Mouse (Mus musculus): Measurements from ENCODE around the gene Adk. TPM values are rescaled to one million over a fixed set of nuclear protein-coding genes. Genes with fewer than 3 reads are reported as not detected.

The Adk gene
- polyA plus RNA-seq, 1 experiment from 2014 or later, result 197 TPM

DNA sequence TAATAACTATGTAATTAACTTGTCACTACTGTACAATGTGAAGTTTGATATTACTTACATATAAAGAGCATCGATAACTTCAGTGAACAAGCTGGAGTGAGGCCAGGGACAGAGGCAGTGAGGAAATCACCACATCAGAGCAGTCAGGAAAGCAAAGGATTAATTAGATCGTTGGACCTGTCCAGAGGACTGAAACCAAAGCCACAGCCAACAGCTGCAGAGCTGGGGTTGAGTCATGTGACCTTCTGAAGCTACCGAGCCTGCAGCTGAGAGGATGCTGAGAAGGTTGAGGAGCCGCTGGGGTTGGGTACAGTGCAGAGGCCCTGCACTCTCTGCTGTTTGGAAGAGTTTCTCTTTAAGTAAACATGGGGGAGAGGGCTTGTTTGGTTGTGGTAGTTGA lies 387.4 kb downstream of the Adk start:
- H3K27ac ChIP-seq (replicated peaks), result no peak overlapping the region
- no peak overlapping the region for H3K9ac ChIP-seq
- H3K4me3 ChIP-seq (replicated peaks), result no peak overlapping the region
- no peaks in the 10 kb centered on the region for H3K27me3 ChIP-seq
- 43% methylated on average over 4 of the region's 4 CpGs for WGBS (ENCODE audit: insufficient replicate concordance)
- no peaks in the 10 kb centered on the region for H3K9me3 ChIP-seq (replicated peaks)
- 0 out of 2 replicates have a peak, but pooled peaks cover 8% of the 10 kb centered on the region for H3K36me3 ChIP-seq (replicated peaks)
- no peak overlapping the region for H3K4me2 ChIP-seq
- no peak for ATAC-seq (ENCODE audit: insufficient read depth)
- H3K4me1 ChIP-seq (replicated peaks), result no peaks in the 10 kb centered on the region

DNA sequence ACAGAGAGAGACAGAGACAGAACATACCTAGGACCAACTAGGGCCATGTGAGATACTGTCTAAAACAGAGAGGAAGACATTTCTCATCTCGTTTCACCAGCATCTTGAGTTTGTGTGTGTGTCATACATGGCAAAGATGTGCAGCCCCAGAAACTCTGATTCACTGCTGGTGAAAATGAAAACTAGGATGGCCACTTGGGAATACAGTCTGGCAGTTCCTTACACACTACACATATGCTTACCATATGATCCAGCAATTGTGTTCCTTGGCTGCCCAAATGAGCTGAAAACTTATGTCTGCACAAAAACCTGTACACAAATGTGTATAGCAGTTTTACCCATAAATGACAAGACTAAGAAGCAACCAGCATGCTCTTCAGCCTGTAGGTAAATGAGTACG lies 388.2 kb downstream of the Adk start:
- Histone ChIP-seq H3K4me3 (replicated peaks) (no peak overlapping the region), H3K9me3 (replicated peaks) (no peaks in the 10 kb centered on the region), H3K4me1 (replicated peaks) (no peaks in the 10 kb centered on the region), H3K9ac (no peak overlapping the region), H3K4me2 (no peak overlapping the region), H3K36me3 (replicated peaks) (0 out of 2 replicates have a peak, but pooled peaks cover 8% of the 10 kb centered on the region), H3K27ac (replicated peaks) (no peak overlapping the region), H3K27me3 (no peaks in the 10 kb centered on the region)
- no peak for ATAC-seq (ENCODE audit: insufficient read depth)
- WGBS (ENCODE audit: insufficient replicate concordance), result 75% methylated on average over 2 of the region's 2 CpGs

DNA sequence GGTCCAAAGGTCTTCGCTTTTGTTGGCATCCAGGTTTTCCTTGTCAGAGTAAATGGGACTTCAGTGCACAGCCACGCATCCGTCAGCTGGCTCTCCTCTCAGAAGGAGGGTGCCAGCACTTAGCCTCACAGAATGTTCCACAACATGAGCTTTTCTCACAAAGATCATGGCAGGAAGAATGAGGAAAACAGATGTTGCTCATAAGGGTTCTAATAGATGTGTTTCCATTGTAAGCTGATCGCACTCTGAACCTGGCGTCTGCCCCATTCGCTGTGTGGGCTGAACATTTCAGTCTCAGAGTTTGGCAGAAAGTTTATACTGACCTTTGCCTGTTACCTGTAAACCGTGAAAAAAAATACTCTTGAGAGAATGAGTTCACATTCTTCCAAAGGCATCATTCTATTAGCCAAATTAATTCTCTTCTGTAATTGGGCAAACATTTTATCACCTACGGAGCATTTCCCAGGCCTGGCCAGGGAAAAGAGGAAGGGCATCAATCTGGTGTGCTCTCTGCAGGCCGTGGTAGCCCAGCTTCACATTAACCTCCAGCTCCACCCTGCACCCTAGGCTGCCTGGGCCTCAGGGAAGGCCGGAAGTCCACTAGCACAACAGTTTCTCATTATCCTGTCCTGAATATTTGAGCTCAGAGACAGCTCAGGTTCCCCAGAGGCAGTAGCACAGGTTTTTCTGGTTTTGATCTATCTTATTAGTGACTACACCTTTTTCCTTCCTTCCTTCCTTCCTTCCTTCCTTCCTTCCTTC lies 389.6 kb downstream of the Adk start:
- Histone ChIP-seq H3K9ac (no peak overlapping the region), H3K9me3 (replicated peaks) (no peaks in the 10 kb centered on the region), H3K36me3 (replicated peaks) (0 out of 2 replicates have a peak, but pooled peaks cover 8% of the 10 kb centered on the region), H3K4me3 (replicated peaks) (no peak overlapping the region), H3K4me2 (no peak overlapping the region), H3K4me1 (replicated peaks) (no peaks in the 10 kb centered on the region), H3K27me3 (no peaks in the 10 kb centered on the region), H3K27ac (replicated peaks) (no peak overlapping the region)
- 73% methylated on average over 10 of the region's 10 CpGs for WGBS (ENCODE audit: insufficient replicate concordance)
- no peak for ATAC-seq (ENCODE audit: insufficient read depth)

DNA sequence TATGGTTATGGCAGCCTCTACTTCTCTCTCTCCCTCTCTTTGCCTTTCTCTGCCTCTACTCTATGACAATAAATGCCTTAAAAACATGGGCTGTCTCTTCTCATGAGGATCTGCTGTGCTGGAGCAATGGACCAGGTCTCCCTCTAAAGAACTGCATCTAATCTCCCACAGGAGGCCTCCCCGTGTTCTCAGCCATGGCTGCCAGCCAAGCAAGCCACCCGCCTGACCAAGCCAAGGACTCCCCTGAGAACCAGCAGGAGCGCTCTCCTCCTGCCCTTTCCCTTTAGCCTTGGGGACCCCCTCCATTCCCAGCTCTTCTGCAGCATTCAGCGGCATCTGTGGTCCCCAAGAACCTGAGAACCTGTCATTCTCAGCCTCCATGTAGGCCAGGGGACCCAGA lies 400.2 kb downstream of the Adk start:
- Histone ChIP-seq H3K27ac (replicated peaks) (no peak overlapping the region), H3K4me3 (replicated peaks) (no peak overlapping the region), H3K27me3 (no peaks in the 10 kb centered on the region), H3K4me1 (replicated peaks) (0 out of 2 replicates have a peak, but pooled peaks cover 6% of the 10 kb centered on the region), H3K9me3 (replicated peaks) (no peaks in the 10 kb centered on the region), H3K36me3 (replicated peaks) (peaks cover 9% of the 10 kb centered on the region; the same call in 1 of the 2 replicates), H3K4me2 (no peak overlapping the region), H3K9ac (no peak overlapping the region)
- WGBS (ENCODE audit: insufficient replicate concordance), result 74% methylated on average over 4 of the region's 4 CpGs
- ATAC-seq (ENCODE audit: insufficient read depth), result no peak

DNA sequence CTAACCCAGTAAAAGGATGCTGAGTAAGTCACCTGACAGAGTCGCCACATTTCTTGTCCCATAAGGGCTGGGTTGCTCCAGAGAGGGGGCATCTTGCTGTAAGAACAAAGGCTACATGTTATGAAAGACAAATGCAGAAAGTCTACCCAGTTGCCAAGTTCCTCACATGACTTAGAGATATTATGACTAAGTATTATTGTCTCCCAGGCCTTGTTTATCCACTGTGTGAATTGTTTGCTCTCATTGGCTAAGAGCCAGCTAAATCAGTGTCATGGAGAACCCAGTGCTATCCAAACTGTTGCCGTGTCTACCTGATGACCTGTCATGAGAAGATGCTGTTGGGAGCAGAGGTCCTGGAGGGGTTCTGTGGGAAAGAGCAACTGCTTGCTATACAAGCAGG lies 401.5 kb downstream of the Adk start:
- no peak overlapping the region for H3K4me2 ChIP-seq
- 61% methylated on average over 2 of the region's 2 CpGs for WGBS (ENCODE audit: insufficient replicate concordance)
- no peak overlapping the region for H3K9ac ChIP-seq
- no peaks in the 10 kb centered on the region for H3K9me3 ChIP-seq (replicated peaks)
- H3K27me3 ChIP-seq, result no peaks in the 10 kb centered on the region
- 0 out of 2 replicates have a peak, but pooled peaks cover 6% of the 10 kb centered on the region for H3K4me1 ChIP-seq (replicated peaks)
- no peak overlapping the region for H3K4me3 ChIP-seq (replicated peaks)
- 0 out of 2 replicates have a peak, but pooled peaks cover 7% of the 10 kb centered on the region for H3K36me3 ChIP-seq (replicated peaks)
- H3K27ac ChIP-seq (replicated peaks), result no peak overlapping the region
- no peak for ATAC-seq (ENCODE audit: insufficient read depth)

DNA sequence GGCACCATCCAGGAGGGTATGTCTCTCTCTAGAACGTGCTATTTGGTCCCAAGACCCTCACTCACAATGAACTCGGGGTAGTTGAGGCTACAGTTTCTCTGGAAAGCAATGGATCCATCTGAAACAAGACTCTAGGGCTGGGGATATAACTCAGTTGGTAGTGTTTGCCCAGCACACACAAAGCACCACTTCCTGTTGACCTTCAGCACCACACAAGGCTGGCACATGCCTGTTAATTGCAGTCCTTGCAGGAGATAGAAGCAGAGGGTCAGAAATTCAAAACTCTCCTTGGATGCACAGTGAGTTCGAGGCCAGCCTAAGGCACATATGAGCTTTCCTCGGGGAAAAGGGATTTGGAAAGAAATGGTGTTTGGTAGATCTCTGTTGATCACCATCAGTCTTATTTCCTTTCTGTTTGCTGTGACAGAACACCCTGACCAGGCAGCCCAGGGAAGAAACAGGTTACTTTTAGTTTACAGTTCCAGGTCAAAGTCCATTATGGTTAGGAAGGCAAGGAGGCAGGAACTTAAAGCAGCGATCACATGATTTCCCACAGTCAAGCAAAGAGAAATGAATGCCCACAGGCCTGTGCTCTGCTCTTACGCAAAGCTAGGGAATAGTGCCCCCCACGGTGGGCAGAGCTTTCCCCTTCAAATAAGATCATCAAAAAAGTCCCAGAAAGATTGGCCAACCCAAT lies 403.4 kb downstream of the Adk start:
- H3K36me3 ChIP-seq (replicated peaks), result no peaks in the 10 kb centered on the region
- H3K4me1 ChIP-seq (replicated peaks), result 0 out of 2 replicates have a peak, but pooled peaks cover 6% of the 10 kb centered on the region
- ATAC-seq (ENCODE audit: insufficient read depth), result no peak
- 58% methylated on average over 7 of the region's 7 CpGs for WGBS (ENCODE audit: insufficient replicate concordance)
- H3K27me3 ChIP-seq, result no peaks in the 10 kb centered on the region
- H3K27ac ChIP-seq (replicated peaks), result no peak overlapping the region
- H3K4me3 ChIP-seq (replicated peaks), result no peak overlapping the region
- no peaks in the 10 kb centered on the region for H3K9me3 ChIP-seq (replicated peaks)
- no peak overlapping the region for H3K9ac ChIP-seq
- H3K4me2 ChIP-seq, result no peak overlapping the region

DNA sequence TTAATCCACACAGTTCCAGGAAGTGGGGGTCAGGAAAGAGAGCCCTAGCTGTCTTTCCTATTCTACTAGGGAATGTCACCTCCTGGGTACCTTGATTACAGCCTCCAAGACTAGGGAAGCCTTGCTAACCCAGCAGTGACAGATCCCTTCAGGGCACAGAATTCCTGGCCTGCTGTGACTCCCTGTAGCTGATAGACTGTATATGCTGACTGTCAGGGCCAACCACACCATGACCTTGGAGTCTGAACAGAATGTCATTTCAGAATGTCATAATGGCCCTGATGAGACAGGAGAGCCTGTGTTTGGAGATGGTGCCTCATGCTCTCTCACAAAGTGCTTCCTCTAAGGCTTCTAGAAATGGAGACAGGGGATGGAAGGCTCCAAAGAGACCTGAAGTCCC lies 404.2 kb downstream of the Adk start:
- H3K36me3 ChIP-seq (replicated peaks), result no peaks in the 10 kb centered on the region
- H3K9ac ChIP-seq, result no peak overlapping the region
- ATAC-seq (ENCODE audit: insufficient read depth), result no peak

DNA sequence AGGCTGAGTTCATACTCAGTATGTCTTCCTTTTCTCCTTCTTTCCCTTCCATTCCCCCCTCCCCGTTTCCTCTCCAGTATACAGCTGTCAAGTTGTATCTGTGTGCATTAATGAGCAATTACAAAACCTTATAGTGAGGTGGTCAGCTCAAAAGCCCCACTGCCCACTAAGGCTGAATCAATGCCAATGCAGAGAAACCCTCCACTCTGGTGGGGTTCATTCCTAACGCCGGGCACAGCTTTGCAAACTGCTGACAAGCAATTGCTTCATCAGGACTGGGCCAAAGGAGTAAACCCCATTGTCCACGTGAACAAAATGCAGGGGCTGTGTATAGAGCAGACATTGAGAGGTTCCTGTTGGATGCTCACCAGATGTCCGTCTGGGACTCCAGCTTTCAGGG lies 405.5 kb downstream of the Adk start:
- 59% methylated on average over 5 of the region's 5 CpGs for WGBS (ENCODE audit: insufficient replicate concordance)
- ATAC-seq (ENCODE audit: insufficient read depth), result no peak
- H3K27ac ChIP-seq (replicated peaks), result no peak overlapping the region
- H3K4me1 ChIP-seq (replicated peaks), result peaks cover 6% of the 10 kb centered on the region; the same call in 1 of the 2 replicates
- H3K9me3 ChIP-seq (replicated peaks), result no peaks in the 10 kb centered on the region
- H3K27me3 ChIP-seq, result no peaks in the 10 kb centered on the region
- no peaks in the 10 kb centered on the region for H3K36me3 ChIP-seq (replicated peaks)
- no peak overlapping the region for H3K4me2 ChIP-seq
- H3K4me3 ChIP-seq (replicated peaks), result no peak overlapping the region
- H3K9ac ChIP-seq, result no peak overlapping the region

More for the DNA sequence above, 404.2 kb downstream of the Adk start:
- no peak overlapping the region for H3K27ac ChIP-seq (replicated peaks)
- H3K27me3 ChIP-seq, result no peaks in the 10 kb centered on the region
- no peak overlapping the region for H3K4me2 ChIP-seq
- no peaks in the 10 kb centered on the region for H3K9me3 ChIP-seq (replicated peaks)
- no peak overlapping the region for H3K4me3 ChIP-seq (replicated peaks)
- H3K4me1 ChIP-seq (replicated peaks), result 0 out of 2 replicates have a peak, but pooled peaks cover 6% of the 10 kb centered on the region

DNA sequence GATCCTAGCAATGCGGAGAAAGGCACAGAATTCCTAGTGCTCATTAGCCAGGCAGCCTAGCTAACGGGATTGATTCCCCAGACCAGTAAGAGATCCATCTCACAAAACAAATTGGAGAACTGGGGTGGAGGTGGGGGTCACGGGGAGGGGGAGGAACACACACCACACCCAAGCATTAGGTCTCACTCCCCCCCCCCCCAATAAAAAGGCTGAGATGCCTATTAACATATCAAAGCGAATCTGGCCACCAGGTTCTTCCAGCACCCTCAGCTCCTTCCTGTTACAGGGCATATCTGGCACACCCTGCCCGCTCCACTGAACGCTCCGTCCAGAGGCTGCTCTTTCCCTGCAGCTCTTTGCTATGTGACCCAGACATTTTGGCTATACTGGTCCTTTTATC lies 406.3 kb downstream of the Adk start:
- Histone ChIP-seq H3K9ac (no peak overlapping the region), H3K27me3 (no peaks in the 10 kb centered on the region), H3K36me3 (replicated peaks) (no peaks in the 10 kb centered on the region), H3K4me2 (no peak overlapping the region), H3K9me3 (replicated peaks) (no peaks in the 10 kb centered on the region), H3K27ac (replicated peaks) (no peak overlapping the region), H3K4me3 (replicated peaks) (no peak overlapping the region), H3K4me1 (replicated peaks) (peaks cover 6% of the 10 kb centered on the region; the same call in 1 of the 2 replicates)
- WGBS (ENCODE audit: insufficient replicate concordance), result 45% methylated on average over 7 of the region's 7 CpGs
- no peak for ATAC-seq (ENCODE audit: insufficient read depth)

DNA sequence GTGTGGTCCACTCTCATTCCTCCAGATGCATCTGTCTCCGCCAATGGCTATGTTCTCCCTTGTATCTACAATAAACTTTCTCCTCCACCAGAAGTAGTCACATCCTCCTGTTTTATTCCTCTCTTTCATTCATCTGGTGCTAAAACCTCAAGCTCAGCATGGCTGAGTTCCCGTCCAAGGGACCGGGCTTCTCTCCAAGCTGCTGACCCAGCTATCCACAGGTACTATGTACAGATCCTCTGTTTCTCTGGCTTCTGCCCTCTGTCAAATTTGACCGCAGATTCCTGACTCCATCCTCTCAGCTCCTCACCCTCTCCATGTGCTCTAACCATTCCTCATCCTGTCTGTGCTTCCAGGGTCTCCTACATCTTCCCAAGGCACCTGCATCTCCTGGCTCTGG lies 406.8 kb downstream of the Adk start:
- no peak for ATAC-seq (ENCODE audit: insufficient read depth)
- H3K27ac ChIP-seq (replicated peaks), result no peak overlapping the region

DNA sequence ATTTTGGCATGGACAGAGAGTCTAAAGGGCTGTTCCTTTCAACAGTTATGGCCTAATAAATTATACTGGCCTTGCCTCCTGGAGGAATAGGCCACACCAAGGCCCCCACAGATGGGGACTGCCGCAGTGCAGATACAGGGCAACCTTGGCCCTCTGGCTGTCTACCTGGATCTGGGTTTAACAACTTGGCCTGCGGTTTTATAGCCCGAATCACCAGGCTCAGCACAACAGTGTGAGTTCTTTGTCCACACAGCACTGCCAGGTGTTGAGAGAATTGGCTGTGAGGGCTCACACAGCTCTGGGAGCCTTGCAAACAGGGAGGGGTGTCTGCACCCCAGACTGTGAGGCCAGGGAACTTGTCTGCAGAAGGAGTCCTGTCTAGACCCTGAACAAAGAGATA lies 410.0 kb downstream of the Adk start:
- WGBS (ENCODE audit: insufficient replicate concordance), result 67% methylated on average over 3 of the region's 3 CpGs
- no peaks in the 10 kb centered on the region for H3K27me3 ChIP-seq
- H3K9ac ChIP-seq, result no peak overlapping the region
- H3K4me3 ChIP-seq (replicated peaks), result no peak overlapping the region
- H3K27ac ChIP-seq (replicated peaks), result no peak overlapping the region
- H3K4me1 ChIP-seq (replicated peaks), result no peaks in the 10 kb centered on the region; the same call in 1 of the 2 replicates
- no peak overlapping the region for H3K4me2 ChIP-seq
- no peaks in the 10 kb centered on the region for H3K9me3 ChIP-seq (replicated peaks)
- H3K36me3 ChIP-seq (replicated peaks), result no peaks in the 10 kb centered on the region
- no peak for ATAC-seq (ENCODE audit: insufficient read depth)

More for the DNA sequence above, 406.8 kb downstream of the Adk start:
- 68% methylated on average over 4 of the region's 4 CpGs for WGBS (ENCODE audit: insufficient replicate concordance)
- H3K27me3 ChIP-seq, result no peaks in the 10 kb centered on the region
- H3K4me3 ChIP-seq (replicated peaks), result no peak overlapping the region
- no peak overlapping the region for H3K4me2 ChIP-seq
- no peaks in the 10 kb centered on the region for H3K9me3 ChIP-seq (replicated peaks)
- H3K9ac ChIP-seq, result no peak overlapping the region
- H3K4me1 ChIP-seq (replicated peaks), result peaks cover 6% of the 10 kb centered on the region; the same call in 1 of the 2 replicates
- H3K36me3 ChIP-seq (replicated peaks), result no peaks in the 10 kb centered on the region
